Mouse (Mus musculus): ENCODE data around the gene Olfr1356. TPM values are rescaled to one million over a fixed set of nuclear protein-coding genes. Genes with fewer than 3 reads are reported as not detected.
"Not testable (repeated sequence)": the region's sequence is repeated elsewhere in the genome, so short reads cannot be mapped to it uniquely, and the experiment has no call there.

The Olfr1356 gene
- not detected in 2 replicates for polyA plus RNA-seq (2015; fragmentation: Nextera tagmentation; extraction: Ambion mirVana)

DNA sequence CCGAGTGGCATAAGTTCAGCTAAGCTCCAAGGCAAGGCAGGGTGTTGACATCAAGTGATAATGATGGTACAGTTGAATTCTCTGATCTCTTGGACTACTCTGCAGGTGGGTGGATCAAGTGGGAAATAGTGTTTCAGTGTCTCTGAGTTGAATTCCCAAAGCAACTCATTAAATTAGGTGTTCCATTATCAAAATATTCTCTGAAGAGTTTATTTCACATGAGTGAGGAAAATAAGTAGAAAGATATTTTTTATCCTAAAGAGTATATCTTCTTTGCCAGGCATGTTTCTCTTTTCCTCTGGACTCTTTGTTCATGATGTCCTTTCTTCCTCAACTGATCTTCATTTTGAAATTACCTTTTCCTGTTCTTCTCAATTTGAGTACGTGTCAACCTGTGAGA lies at the start of gene Olfr1356:
Gene Olfr1356, minus strand, starts transcription at position 101 of the 400 bp plus-strand sequence.
- Histone ChIP-seq H3K36me3 (no peaks in the 10 kb centered on the region), H3K27me3 (replicated peaks) (no peaks in the 10 kb centered on the region), H3K9ac (no peak within 1 kb of the TSS), H3K9me3 (no peaks in the 10 kb centered on the region), H3K4me3 (replicated peaks) (no peak within 1 kb of the TSS), H3K4me1 (no peaks in the 10 kb centered on the region), H3K4me2 (no peak within 1 kb of the TSS), H3K27ac (no peak within 1 kb of the TSS)
- ATAC-seq (ENCODE audit: insufficient read depth, low FRiP score, low read depth) = no peak
- WGBS = 68% methylated on average over 2 of the region's 2 CpGs

DNA sequence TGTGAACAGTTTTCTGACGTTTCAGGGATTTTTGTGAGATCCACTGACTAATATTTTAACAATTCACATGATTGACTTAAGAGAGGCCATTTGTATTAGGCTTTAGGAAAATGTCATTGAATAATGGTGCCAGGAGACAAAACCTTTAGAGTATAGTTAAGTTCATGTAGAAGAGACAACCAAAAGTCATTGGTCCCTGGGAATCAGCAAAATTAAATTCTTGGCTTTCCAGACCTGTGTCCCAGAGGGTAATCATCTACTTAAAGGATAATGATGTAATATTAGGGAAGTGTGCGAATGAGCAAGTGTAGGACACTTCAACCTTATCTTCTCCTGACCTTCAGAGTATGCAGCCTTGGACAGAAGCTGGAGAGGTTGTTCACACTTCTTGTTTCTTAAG lies 23.3 kb upstream of the Olfr1356 start, which contains the start of gene Olfr1355:
Gene Olfr1355, plus strand, starts transcription at position 301 of the 400 bp plus-strand sequence.
- H3K9ac ChIP-seq = no peak within 1 kb of the TSS
- no peaks in the 10 kb centered on the region for H3K36me3 ChIP-seq
- no peak for ATAC-seq (ENCODE audit: insufficient read depth, low FRiP score, low read depth)
- 65% methylated on average over 2 of the region's 2 CpGs for WGBS
- H3K27me3 ChIP-seq (replicated peaks) = no peaks in the 10 kb centered on the region
- H3K9me3 ChIP-seq = no peaks in the 10 kb centered on the region
- H3K4me3 ChIP-seq (replicated peaks) = no peak within 1 kb of the TSS
- no peak within 1 kb of the TSS for H3K4me2 ChIP-seq
- no peaks in the 10 kb centered on the region for H3K4me1 ChIP-seq
- H3K27ac ChIP-seq = no peak within 1 kb of the TSS

DNA sequence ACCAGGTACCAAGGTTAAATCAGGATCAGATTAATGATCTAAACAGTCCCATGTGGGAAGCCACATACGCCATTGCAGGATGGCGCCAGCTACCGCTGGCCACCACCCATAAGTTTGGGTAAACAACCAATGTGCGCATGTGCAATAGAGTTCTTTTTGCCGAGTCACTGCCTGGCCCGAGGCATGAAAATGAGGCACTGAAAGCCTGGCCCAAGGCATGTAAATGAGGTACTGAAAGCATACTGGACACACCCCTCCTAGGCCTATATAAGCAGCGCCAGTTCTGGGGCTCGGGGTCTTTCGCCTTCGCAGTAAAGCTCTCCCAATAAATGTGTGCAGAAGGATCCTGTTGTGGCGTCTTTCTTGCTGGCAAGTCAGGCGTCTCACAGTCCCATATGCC lies 11.5 kb downstream of the Olfr1356 start:
- not testable (repeated sequence) for H3K4me1 ChIP-seq; ATAC-seq (ENCODE audit: insufficient read depth, low FRiP score, low read depth); H3K36me3 ChIP-seq; H3K9ac ChIP-seq; H3K4me3 ChIP-seq (replicated peaks); H3K9me3 ChIP-seq; H3K4me2 ChIP-seq; H3K27me3 ChIP-seq (replicated peaks); H3K27ac ChIP-seq
- WGBS = 90% methylated on average over 12 of the region's 12 CpGs

DNA sequence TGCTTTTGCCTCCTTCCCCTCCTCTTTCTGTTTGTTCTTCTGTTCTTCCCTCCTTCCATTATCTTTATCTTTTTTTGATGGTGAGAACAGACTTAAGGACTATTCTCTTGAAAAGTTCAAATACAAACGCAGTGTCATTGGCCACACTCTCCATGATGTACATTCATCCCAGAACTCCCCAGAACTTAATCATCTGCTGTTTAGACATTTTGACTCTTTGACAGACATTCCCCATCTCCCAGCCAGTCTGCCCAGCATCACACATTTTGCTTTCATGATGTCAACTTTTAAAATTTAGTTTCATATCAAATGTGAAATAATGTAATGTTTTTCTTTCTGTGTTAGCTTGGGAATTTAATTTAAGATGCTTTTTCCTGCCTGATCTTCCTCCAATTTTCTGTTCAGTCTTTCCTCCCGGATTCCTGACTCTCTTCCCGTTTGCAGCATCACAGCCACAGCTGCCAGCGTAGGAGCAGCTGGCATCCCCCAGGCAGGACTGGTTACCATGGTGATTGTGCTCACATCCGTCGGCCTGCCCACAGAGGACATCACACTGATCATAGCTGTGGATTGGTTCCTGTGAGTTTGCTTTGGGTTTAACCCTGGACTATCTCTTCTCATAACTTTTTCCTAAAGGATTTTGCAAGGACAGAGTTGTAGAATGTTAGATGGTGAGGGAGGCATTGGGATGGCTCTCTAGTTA lies 39.5 kb downstream of the Olfr1356 start:
- no peak for ATAC-seq (ENCODE audit: insufficient read depth, low FRiP score, low read depth)
- H3K36me3 ChIP-seq = no peaks in the 10 kb centered on the region
- no peak overlapping the region for H3K9ac ChIP-seq
- H3K9me3 ChIP-seq = no peaks in the 10 kb centered on the region
- no peaks in the 10 kb centered on the region for H3K27me3 ChIP-seq (replicated peaks)
- H3K4me2 ChIP-seq = no peak overlapping the region
- no peaks in the 10 kb centered on the region for H3K4me1 ChIP-seq
- 58% methylated on average over 6 of the region's 6 CpGs for WGBS
- H3K4me3 ChIP-seq (replicated peaks) = no peak overlapping the region
- no peak overlapping the region for H3K27ac ChIP-seq

DNA sequence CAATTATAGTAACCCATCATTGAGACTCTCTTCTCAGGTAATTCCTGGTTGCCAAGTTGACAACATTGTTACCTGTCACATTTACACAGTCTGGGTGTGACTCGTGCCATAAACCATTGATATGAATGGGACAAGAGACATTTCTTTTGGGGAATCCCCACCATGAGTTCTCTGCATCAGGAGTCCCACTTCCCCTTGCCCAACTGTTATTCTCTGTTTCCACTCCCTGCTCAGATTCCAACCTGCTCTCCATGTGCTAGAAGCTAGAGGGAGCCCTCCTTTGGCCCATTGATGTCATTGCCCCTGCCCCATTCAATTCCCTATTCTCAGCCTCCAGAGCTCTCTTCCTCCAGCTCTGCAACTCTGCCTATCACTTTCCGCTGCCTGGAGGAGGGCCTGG lies 50.5 kb downstream of the Olfr1356 start:
- ATAC-seq (ENCODE audit: insufficient read depth, low FRiP score, low read depth) = no peak
- WGBS = 86% methylated on average over 2 of the region's 2 CpGs

More for the DNA sequence above, 50.5 kb downstream of the Olfr1356 start:
- no peak overlapping the region for H3K4me3 ChIP-seq (replicated peaks)
- no peak overlapping the region for H3K27ac ChIP-seq
- no peak overlapping the region for H3K4me2 ChIP-seq
- H3K27me3 ChIP-seq (replicated peaks) = no peaks in the 10 kb centered on the region
- no peaks in the 10 kb centered on the region for H3K36me3 ChIP-seq
- H3K4me1 ChIP-seq = no peaks in the 10 kb centered on the region
- no peaks in the 10 kb centered on the region for H3K9me3 ChIP-seq
- no peak overlapping the region for H3K9ac ChIP-seq

Other genes with a start within 250 kb of the Olfr1356 start
- gene Olfr1357, start 234.1 kb downstream of the Olfr1356 start, polyA plus RNA-seq (2015; fragmentation: Nextera tagmentation; extraction: Ambion mirVana) = not detected in 2 replicates
- 0.54 and 0.77 TPM in 2 replicates for gene Casp14, start 133.9 kb downstream of the Olfr1356 start, polyA plus RNA-seq (2015; fragmentation: Nextera tagmentation; extraction: Ambion mirVana)
- not detected in 2 replicates for gene Ccdc105, start 99.1 kb downstream of the Olfr1356 start, polyA plus RNA-seq (2015; fragmentation: Nextera tagmentation; extraction: Ambion mirVana)
- 0.94 and 0.98 TPM in 2 replicates for gene Slc1a6, start 71.7 kb downstream of the Olfr1356 start, polyA plus RNA-seq (2015; fragmentation: Nextera tagmentation; extraction: Ambion mirVana)
- not detected in 2 replicates for gene Olfr1355, start 23.4 kb upstream of the Olfr1356 start, polyA plus RNA-seq (2015; fragmentation: Nextera tagmentation; extraction: Ambion mirVana)
- gene Olfr1354, start 61.0 kb upstream of the Olfr1356 start, polyA plus RNA-seq (2015; fragmentation: Nextera tagmentation; extraction: Ambion mirVana) = not detected in 2 replicates
- gene Olfr8, start 98.5 kb upstream of the Olfr1356 start, polyA plus RNA-seq (2015; fragmentation: Nextera tagmentation; extraction: Ambion mirVana) = not detected in 2 replicates
- gene Olfr1353, start 111.1 kb upstream of the Olfr1356 start, polyA plus RNA-seq (2015; fragmentation: Nextera tagmentation; extraction: Ambion mirVana) = not detected in 2 replicates
- not detected in 2 replicates for gene Olfr1352, start 128.9 kb upstream of the Olfr1356 start, polyA plus RNA-seq (2015; fragmentation: Nextera tagmentation; extraction: Ambion mirVana)
- gene Olfr1351, start 160.3 kb upstream of the Olfr1356 start, polyA plus RNA-seq (2015; fragmentation: Nextera tagmentation; extraction: Ambion mirVana) = not detected in 2 replicates
- gene Olfr57, start 176.6 kb upstream of the Olfr1356 start, polyA plus RNA-seq (2015; fragmentation: Nextera tagmentation; extraction: Ambion mirVana) = 0.22 TPM in 1 of 2 replicates, not detected in the other
- 23.5 and 23.7 TPM in 2 replicates for gene 2610008E11Rik, start 245.4 kb upstream of the Olfr1356 start, polyA plus RNA-seq (2015; fragmentation: Nextera tagmentation; extraction: Ambion mirVana)

All from stomach, embryonic 15.5 days (tissue).